Mouse (Mus musculus): ENCODE data around the gene Tlr9. TPM values are rescaled to one million over a fixed set of nuclear protein-coding genes. Genes with fewer than 3 reads are reported as not detected.

The Tlr9 gene
- polyA plus RNA-seq, 1 experiment from 2014 or later = not detected

GRCm38 (mm10) chr9:106209954-106210353, 12.4 kb upstream of the Tlr9 start:
- H3K9me3 ChIP-seq (replicated peaks) = no peaks in the 10 kb centered on the region
- WGBS = 94% methylated on average over 4 of the region's 4 CpGs
- DNase-seq (ENCODE audit: low spot score) = no peak
- H3K36me3 ChIP-seq = peaks cover 55% of the 10 kb centered on the region
- H3K4me3 ChIP-seq = no peak overlapping the region
- peaks cover 23% of the 10 kb centered on the region for H3K4me1 ChIP-seq
- no peaks in the 10 kb centered on the region for H3K27me3 ChIP-seq (ENCODE audit: low read depth, poor library complexity, severe bottlenecking)
- H3K27ac ChIP-seq = no peak overlapping the region

GRCm38 (mm10) chr9:106210853-106211609, 11.4 kb upstream of the Tlr9 start:
- DNase-seq (ENCODE audit: low spot score) = no peak
- 67% methylated on average over 9 of the region's 9 CpGs for WGBS
- H3K9me3 ChIP-seq (replicated peaks) = no peaks in the 10 kb centered on the region
- H3K4me1 ChIP-seq = peaks cover 17% of the 10 kb centered on the region
- H3K27ac ChIP-seq = peak overlapping the region; percentile 80
- H3K27me3 ChIP-seq (ENCODE audit: low read depth, poor library complexity, severe bottlenecking) = no peaks in the 10 kb centered on the region
- H3K4me3 ChIP-seq = peak overlapping the region; percentile 43
- H3K36me3 ChIP-seq = peaks cover 56% of the 10 kb centered on the region

- WGBS = 18% methylated on average over 37 of the region's 37 CpGs
- Histone ChIP-seq H3K4me1 (peaks cover 16% of the 10 kb centered on the region), H3K9me3 (replicated peaks) (no peaks in the 10 kb centered on the region), H3K36me3 (peaks cover 59% of the 10 kb centered on the region), H3K27ac (peak overlapping the region; percentile 80), H3K4me3 (peak overlapping the region; percentile 43), H3K27me3 (ENCODE audit: low read depth, poor library complexity, severe bottlenecking) (no peaks in the 10 kb centered on the region)
- peak; percentile 95 for DNase-seq (ENCODE audit: low spot score)
These were observed 10.5 kb upstream of the Tlr9 start for GRCm38 (mm10) chr9:106211680-106212593.

GRCm38 (mm10) chr9:106212594-106212981, 9.8 kb upstream of the Tlr9 start:
- H3K27ac ChIP-seq = no peak overlapping the region
- H3K36me3 ChIP-seq = peaks cover 56% of the 10 kb centered on the region
- peaks cover 16% of the 10 kb centered on the region for H3K4me1 ChIP-seq
- 85% methylated on average over 12 of the region's 12 CpGs for WGBS
- H3K9me3 ChIP-seq (replicated peaks) = no peaks in the 10 kb centered on the region
- H3K4me3 ChIP-seq = no peak overlapping the region
- H3K27me3 ChIP-seq (ENCODE audit: low read depth, poor library complexity, severe bottlenecking) = no peaks in the 10 kb centered on the region
- no peak for DNase-seq (ENCODE audit: low spot score)

- Histone ChIP-seq H3K36me3 (peaks cover 41% of the 10 kb centered on the region), H3K4me1 (peaks cover 16% of the 10 kb centered on the region)
- 85% methylated on average over 6 of the region's 6 CpGs for WGBS
These were observed 6.9 kb upstream of the Tlr9 start for GRCm38 (mm10) chr9:106215341-106216125.

GRCm38 (mm10) chr9:106216971-106217370, 5.4 kb upstream of the Tlr9 start:
- Histone ChIP-seq H3K9me3 (replicated peaks) (no peaks in the 10 kb centered on the region), H3K27ac (no peak overlapping the region), H3K4me3 (no peak overlapping the region), H3K4me1 (peaks cover 5% of the 10 kb centered on the region), H3K27me3 (ENCODE audit: low read depth, poor library complexity, severe bottlenecking) (no peaks in the 10 kb centered on the region), H3K36me3 (peaks cover 40% of the 10 kb centered on the region)
- DNase-seq (ENCODE audit: low spot score) = no peak
- 86% methylated on average over 7 of the region's 7 CpGs for WGBS

More at GRCm38 (mm10) chr9:106215341-106216125, 6.9 kb upstream of the Tlr9 start:
- Histone ChIP-seq H3K27ac (no peak overlapping the region), H3K4me3 (no peak overlapping the region), H3K9me3 (replicated peaks) (no peaks in the 10 kb centered on the region), H3K27me3 (ENCODE audit: low read depth, poor library complexity, severe bottlenecking) (no peaks in the 10 kb centered on the region)
- DNase-seq (ENCODE audit: low spot score) = no peak

GRCm38 (mm10) chr9:106220894-106221523, 1.4 kb upstream of the Tlr9 start:
- Histone ChIP-seq H3K4me1 (peaks cover 6% of the 10 kb centered on the region), H3K4me3 (no peak overlapping the region), H3K36me3 (0 out of 2 replicates have a peak, but pooled peaks cover 4% of the 10 kb centered on the region), H3K27me3 (ENCODE audit: low read depth, poor library complexity, severe bottlenecking) (peaks cover 33% of the 10 kb centered on the region), H3K27ac (no peak overlapping the region), H3K9me3 (replicated peaks) (no peaks in the 10 kb centered on the region)
- 65% methylated on average over 8 of the region's 8 CpGs for WGBS
- DNase-seq (ENCODE audit: low spot score) = no peak

GRCm38 (mm10) chr9:106222994-106223393, 596 bp downstream of the Tlr9 start:
- Histone ChIP-seq H3K36me3 (no peaks in the 10 kb centered on the region), H3K9me3 (replicated peaks) (no peaks in the 10 kb centered on the region), H3K27me3 (ENCODE audit: low read depth, poor library complexity, severe bottlenecking) (peaks cover 44% of the 10 kb centered on the region), H3K4me1 (peaks cover 14% of the 10 kb centered on the region), H3K4me3 (no peak overlapping the region), H3K27ac (no peak overlapping the region)
- DNase-seq (ENCODE audit: low spot score) = no peak
- WGBS = 91% methylated on average over 4 of the region's 4 CpGs

- Histone ChIP-seq H3K4me3 (peak overlapping the region; percentile 53), H3K27ac (peak overlapping the region; percentile 76; the same call in 1 of the 2 replicates), H3K36me3 (no peaks in the 10 kb centered on the region), H3K9me3 (replicated peaks) (no peaks in the 10 kb centered on the region), H3K27me3 (ENCODE audit: low read depth, poor library complexity, severe bottlenecking) (peaks cover 44% of the 10 kb centered on the region), H3K4me1 (peaks cover 14% of the 10 kb centered on the region)
- DNase-seq (ENCODE audit: low spot score) = no peak
- 64% methylated on average over 24 of the region's 24 CpGs for WGBS
These were observed 3.2 kb downstream of the Tlr9 start for GRCm38 (mm10) chr9:106225469-106226150.

GRCm38 (mm10) chr9:106226151-106226682, 3.8 kb downstream of the Tlr9 start:
- H3K27ac ChIP-seq = peak overlapping the region; percentile 76

GRCm38 (mm10) chr9:106227790-106228429, 5.5 kb downstream of the Tlr9 start:
- H3K27me3 ChIP-seq (ENCODE audit: low read depth, poor library complexity, severe bottlenecking) = peaks cover 43% of the 10 kb centered on the region
- H3K27ac ChIP-seq = no peak overlapping the region
- WGBS = 82% methylated on average over 8 of the region's 8 CpGs
- H3K4me1 ChIP-seq = peaks cover 14% of the 10 kb centered on the region
- no peak overlapping the region for H3K4me3 ChIP-seq
- no peaks in the 10 kb centered on the region for H3K9me3 ChIP-seq (replicated peaks)
- DNase-seq (ENCODE audit: low spot score) = no peak
- peaks cover 10% of the 10 kb centered on the region for H3K36me3 ChIP-seq

More at GRCm38 (mm10) chr9:106226151-106226682, 3.8 kb downstream of the Tlr9 start:
- Histone ChIP-seq H3K4me3 (peak overlapping the region; percentile 53), H3K27me3 (ENCODE audit: low read depth, poor library complexity, severe bottlenecking) (peaks cover 44% of the 10 kb centered on the region), H3K9me3 (replicated peaks) (no peaks in the 10 kb centered on the region), H3K36me3 (no peaks in the 10 kb centered on the region), H3K4me1 (peaks cover 14% of the 10 kb centered on the region)
- DNase-seq (ENCODE audit: low spot score) = peak; percentile 66
- 6% methylated on average over 34 of the region's 34 CpGs for WGBS
